Mouse (Mus musculus) central nervous system, embryonic 14 days (tissue): ENCODE data around the gene Usp20. TPM values are rescaled to one million over a fixed set of nuclear protein-coding genes. Genes with fewer than 3 reads are reported as not detected.

ENCODE experiments used
- polyA plus RNA-seq: library from polyadenylated mRNA; depleted of rRNA; stranded (reverse); fragments of >200 nt; gene quantifications from 2 replicates; pipeline ENCODE4 v1.2.3, GENCODE M21; 2012; rRNA removed

The Usp20 gene
- 33.0 and 35.4 TPM in 2 replicates for polyA plus RNA-seq

GRCm38 (mm10) chr2:30981790-30982513 lies at the start of gene Usp20, which contains the start of gene BC005624:
Usp20 (plus strand) TSS chr2:30982279.
BC005624 (minus strand) TSS chr2:30982201.

DNA sequence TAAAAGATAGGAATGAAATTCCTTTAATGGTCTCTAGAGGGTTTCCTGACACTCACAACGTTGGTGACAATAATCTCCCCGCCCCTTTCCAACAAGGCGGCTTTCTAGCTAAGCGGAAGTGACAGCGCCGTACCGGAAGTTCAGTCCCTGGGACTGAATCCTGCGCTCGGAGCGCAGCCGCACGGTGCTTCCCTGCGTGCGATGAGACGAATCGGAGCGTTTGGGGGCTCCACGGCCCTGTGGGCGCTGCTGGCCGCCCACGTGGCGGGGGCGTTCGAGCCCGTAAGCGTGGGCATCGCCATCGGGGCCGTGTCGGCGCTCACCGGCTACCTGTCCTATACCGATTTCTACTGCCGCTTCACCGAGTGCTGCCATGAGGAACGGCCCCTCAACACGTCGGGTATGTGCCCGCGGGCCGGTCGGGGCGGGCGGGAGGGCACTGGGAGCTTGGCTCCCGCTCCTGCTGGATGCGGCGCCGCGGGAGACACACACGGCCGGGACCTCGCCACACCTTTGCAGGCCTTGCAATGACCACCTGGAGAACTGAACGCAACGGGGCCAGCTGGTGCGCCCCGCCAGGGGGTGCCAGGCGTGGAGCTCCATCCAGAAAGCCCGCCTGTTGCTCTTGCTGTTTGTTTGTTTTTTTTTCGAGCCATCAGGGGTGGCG lies 29.1 kb upstream of the Usp20 start, which contains the start of gene Tor1b:
Tor1b (plus strand) TSS at position 136 of the 667 bp plus-strand sequence.

DNA sequence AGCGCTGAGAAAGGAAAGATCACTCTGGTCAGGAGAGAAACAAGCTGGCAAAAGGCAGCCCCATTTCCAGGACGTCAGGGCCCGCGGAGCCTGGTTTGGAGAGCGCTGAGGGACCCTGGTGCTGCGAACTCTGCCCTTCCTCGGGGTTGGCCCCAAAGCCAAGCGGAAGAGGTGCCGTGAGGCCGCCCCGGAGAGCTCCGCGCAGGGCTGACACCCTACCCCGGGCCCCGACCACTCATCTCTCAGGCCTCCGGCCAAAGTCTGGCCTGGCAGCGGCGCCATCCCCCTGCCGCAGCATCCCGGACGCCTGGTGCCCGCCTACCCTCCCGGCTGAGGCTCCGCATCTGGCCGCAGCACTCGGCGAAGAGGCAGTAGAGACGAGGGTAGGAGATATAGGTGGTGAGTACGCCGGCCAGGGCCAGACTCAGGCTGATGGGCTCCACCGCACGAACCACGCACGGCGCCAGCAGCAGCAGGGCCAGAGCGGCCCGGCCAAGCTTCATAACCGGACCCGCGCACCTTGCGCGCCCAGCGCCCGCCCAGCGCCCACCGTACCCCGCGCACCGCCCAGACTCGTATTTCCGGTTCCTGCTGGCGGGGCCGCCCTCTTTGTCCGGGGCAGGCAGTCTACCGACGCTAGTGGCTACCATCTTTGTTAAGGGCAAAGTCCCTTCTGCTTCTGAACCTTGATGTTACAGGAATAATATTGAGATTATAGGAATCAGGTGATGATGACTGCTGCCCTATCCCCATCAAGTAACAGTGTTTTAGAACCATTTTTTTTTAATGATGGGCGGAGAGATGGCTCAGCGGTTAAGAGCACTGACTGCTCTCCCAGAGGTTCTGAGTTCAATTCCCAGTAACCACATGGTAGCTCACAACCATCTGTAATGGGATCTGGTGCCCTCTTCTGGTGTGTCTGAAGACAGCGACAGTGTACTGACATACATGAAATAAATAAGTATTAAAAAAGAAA lies 14.4 kb upstream of the Usp20 start, which contains the start of gene Tor1a:
Tor1a (minus strand) TSS at position 582 of the 976 bp plus-strand sequence.

Other genes with a start within 250 kb of the Usp20 start
- gene 1700001O22Rik, start 178.6 kb upstream of the Usp20 start, polyA plus RNA-seq: 1.9 and 4.1 TPM in 2 replicates
- gene Ntmt1, start 174.5 kb upstream of the Usp20 start, polyA plus RNA-seq: 70.0 and 70.5 TPM in 2 replicates
- 44.9 and 45.4 TPM in 2 replicates for gene Asb6, start 151.9 kb upstream of the Usp20 start, polyA plus RNA-seq
- 16.7 and 38.6 TPM in 2 replicates for gene Prrx2, start 147.3 kb upstream of the Usp20 start, polyA plus RNA-seq
- 3.5 and 7.1 TPM in 2 replicates for gene Ptges, start 52.4 kb upstream of the Usp20 start, polyA plus RNA-seq
- gene Tor1b, start 29.3 kb upstream of the Usp20 start, polyA plus RNA-seq: 36.4 and 37.1 TPM in 2 replicates
- gene Tor1a, start 14.3 kb upstream of the Usp20 start, polyA plus RNA-seq: 65.9 and 74.3 TPM in 2 replicates
- gene BC005624, start 78 bp upstream of the Usp20 start, polyA plus RNA-seq: 84.3 and 86.1 TPM in 2 replicates
- gene Fnbp1, start 159.7 kb downstream of the Usp20 start, polyA plus RNA-seq: 32.9 and 41.8 TPM in 2 replicates
- 27.6 and 30.1 TPM in 2 replicates for gene Gpr107, start 170.0 kb downstream of the Usp20 start, polyA plus RNA-seq